Mouse (Mus musculus): ENCODE results near the gene Gnmt.

Gene Gnmt

GRCm38 (mm10) chr17:46742986-46743385, 14.0 kb upstream of the Gnmt start:
- DNase-seq (ENCODE audit: low spot score in 2 of 2): no peak

GRCm38 (mm10) chr17:46741305-46741704, 12.3 kb upstream of the Gnmt start:
- no peak for DNase-seq (ENCODE audit: low spot score in 2 of 2)

GRCm38 (mm10) chr17:46736160-46736559, 7.2 kb upstream of the Gnmt start:
- no peak for DNase-seq (ENCODE audit: low spot score in 2 of 2)

GRCm38 (mm10) chr17:46735287-46735686, 6.3 kb upstream of the Gnmt start:
- DNase-seq (ENCODE audit: low spot score in 2 of 2): no peak

- DNase-seq (ENCODE audit: low spot score in 2 of 2): no peak
These were observed 5.1 kb upstream of the Gnmt start for GRCm38 (mm10) chr17:46734055-46734454.

- no peak for DNase-seq (ENCODE audit: low spot score in 2 of 2)
These were observed 472 bp downstream of the Gnmt start for GRCm38 (mm10) chr17:46728496-46728895.

- DNase-seq (ENCODE audit: low spot score in 2 of 2): no peak
These were observed 947 bp downstream of the Gnmt start for GRCm38 (mm10) chr17:46728021-46728420.

- DNase-seq (ENCODE audit: low spot score in 2 of 2): no peak
These were observed 1.7 kb downstream of the Gnmt start for GRCm38 (mm10) chr17:46727271-46727670.

- no peak for DNase-seq (ENCODE audit: low spot score in 2 of 2)
These were observed 3.0 kb downstream of the Gnmt start for GRCm38 (mm10) chr17:46725731-46726645.

GRCm38 (mm10) chr17:46725273-46725672, 3.7 kb downstream of the Gnmt start:
- DNase-seq (ENCODE audit: low spot score in 2 of 2): no peak

GRCm38 (mm10) chr17:46724477-46725084, 4.4 kb downstream of the Gnmt start:
- DNase-seq (ENCODE audit: low spot score in 2 of 2): no peak

GRCm38 (mm10) chr17:46721077-46721476, 7.9 kb downstream of the Gnmt start:
- DNase-seq (ENCODE audit: low spot score in 2 of 2): no peak

GRCm38 (mm10) chr17:46714756-46715481, 14.0 kb downstream of the Gnmt start:
- DNase-seq (ENCODE audit: low spot score in 2 of 2): no peak

- no peak for DNase-seq (ENCODE audit: low spot score in 2 of 2)
These were observed 15.1 kb downstream of the Gnmt start for GRCm38 (mm10) chr17:46713849-46714248.

- no peak for DNase-seq (ENCODE audit: low spot score in 2 of 2)
These were observed 16.5 kb downstream of the Gnmt start for GRCm38 (mm10) chr17:46712442-46712841.

GRCm38 (mm10) chr17:46711612-46712271, 17.2 kb downstream of the Gnmt start:
- no peak for DNase-seq (ENCODE audit: low spot score in 2 of 2)

GRCm38 (mm10) chr17:46710959-46711597, 17.9 kb downstream of the Gnmt start, which contains the start of gene Pex6:
Pex6 (plus strand) TSS chr17:46711463.
- peak; percentile 94 for DNase-seq (ENCODE audit: low spot score in 2 of 2)

GRCm38 (mm10) chr17:46706375-46707089, 22.4 kb downstream of the Gnmt start:
- DNase-seq (ENCODE audit: low spot score in 2 of 2): peak in 1 of 2 experiments; percentile 36

- DNase-seq (ENCODE audit: low spot score in 2 of 2): peak; percentile 98 to 99
These were observed 23.8 kb downstream of the Gnmt start, which contains the start of gene Ppp2r5d for GRCm38 (mm10) chr17:46704887-46705835. Ppp2r5d (minus strand) TSS chr17:46705111.

Measured in heart, adult 9 months (tissue).